Mouse (Mus musculus): ENCODE results near the gene Ngef.

Gene Ngef

DNA sequence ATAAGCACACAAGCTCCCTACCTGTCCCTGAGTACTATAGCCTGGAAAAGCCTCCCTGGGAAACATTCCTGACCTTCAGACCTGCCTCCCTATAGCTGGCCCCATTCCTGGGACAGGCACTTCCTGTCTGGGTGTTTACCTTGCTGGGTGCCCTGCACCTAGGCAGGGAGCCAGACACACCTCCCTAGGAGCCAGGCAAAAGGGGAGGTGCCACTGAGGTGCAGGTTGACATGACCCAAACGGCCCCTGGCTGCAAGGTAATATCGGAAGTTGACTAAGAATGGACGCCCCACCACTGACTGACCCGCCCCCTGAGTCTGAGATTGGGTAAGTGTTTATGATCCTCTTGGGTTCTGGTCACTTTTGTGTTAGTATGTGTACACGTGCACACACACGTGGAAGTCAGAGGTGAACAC is at the start of gene Ngef:
Gene Ngef (minus strand): TSS at position 71 of the 416 bp plus-strand sequence.
- peak; percentile 74 for DNase-seq (ENCODE audit: low spot score)

DNA sequence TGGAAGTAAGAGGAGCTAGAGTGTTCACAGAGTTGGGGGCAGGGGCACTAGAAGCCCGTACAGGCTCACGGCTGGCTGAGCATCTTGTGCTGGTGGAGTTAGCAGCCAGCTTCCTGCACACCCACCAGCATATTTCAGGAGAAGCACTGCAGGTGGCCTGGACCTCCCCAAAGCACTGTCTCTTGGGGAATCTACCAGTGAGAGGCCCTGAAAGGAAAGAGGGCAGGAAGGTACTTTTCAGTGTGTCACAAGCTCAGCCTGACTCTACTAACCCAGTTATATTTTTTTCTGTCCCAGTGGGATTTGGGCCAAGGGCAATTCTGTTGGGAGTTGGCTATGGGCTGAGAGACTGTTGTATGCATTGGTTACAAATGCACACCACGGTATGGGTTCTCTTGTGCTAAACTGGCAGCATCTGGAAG is 48.2 kb upstream of the Ngef start:
- no peak for DNase-seq (ENCODE audit: low spot score)

DNA sequence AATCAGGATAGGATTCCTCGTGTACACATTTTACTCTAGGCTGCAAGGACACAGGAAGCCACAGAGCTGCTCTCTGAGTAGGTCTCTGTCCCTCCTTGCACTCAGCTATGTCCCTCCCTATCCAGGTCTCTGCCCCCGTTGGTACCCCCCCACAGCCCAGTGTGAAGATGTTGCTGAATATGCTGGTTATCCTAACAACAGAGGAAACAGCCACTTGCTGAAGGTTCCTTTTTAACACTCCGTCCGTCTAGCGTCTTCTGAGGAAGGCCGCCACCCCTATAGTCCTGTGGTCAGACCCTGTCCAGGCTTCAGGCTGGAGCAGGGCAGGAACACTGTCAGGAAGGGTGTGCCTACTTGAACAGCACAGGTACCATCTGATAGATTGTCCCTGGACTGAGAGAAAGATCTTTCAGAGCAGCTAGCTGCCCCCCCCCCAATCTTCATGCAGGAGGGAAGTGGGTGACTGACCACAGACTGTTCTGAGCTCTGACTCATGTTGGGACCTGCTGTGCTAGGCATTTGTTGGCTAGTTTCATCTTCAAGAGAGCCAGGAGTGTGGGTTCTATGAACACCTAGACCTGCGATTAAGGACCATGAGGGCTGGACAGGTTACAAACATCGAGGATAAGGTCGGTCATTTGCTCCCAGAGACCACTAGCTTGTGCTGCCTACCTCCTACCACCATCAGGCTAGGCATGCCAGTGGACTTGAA is 47.6 kb upstream of the Ngef start:
- DNase-seq (ENCODE audit: low spot score) = no peak

DNA sequence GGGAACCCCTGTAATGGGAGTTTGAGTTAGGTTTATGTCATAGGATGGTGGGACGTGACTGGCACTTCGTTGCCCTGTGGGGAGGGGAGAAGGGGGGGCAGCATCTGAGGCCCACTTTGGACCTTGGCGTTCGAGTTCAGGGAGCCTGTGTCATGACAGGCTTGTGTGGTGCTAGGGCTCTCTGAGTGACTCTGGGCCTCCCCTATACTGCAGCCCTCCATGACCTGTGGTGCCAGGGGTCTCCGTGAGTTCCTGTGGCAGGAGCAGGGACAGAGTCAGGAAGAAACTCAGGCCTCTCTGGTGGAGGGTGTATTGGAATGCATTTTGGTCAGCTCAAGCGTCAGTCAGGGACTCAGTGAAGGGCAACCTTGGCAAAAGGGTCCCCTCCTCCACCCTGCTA is 47.0 kb upstream of the Ngef start:
- no peak for DNase-seq (ENCODE audit: low spot score)

DNA sequence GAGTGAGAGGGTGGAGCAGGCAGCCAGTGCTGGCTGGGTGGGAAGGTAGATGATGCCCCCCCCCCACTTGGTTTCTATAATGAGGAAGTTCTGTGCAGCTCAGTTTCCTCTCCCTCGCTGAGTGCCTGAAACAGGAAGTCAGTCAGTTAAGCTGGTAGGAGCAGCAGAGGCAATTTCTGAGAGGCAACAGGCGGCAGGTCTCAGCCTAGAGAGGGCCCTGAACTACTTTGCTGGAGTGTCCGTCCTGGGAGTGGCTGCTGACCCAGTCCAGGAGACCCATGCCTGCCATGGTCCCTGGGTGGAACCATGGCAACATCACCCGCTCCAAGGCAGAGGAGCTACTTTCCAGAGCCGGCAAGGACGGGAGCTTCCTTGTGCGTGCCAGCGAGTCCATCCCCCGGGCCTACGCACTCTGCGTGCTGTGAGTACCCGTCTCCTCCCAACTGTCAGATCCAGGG is 46.6 kb upstream of the Ngef start, which contains the start of gene Inpp5d:
Gene Inpp5d (plus strand): TSS at position 102 of the 458 bp plus-strand sequence.
- DNase-seq (ENCODE audit: low spot score) = no peak

DNA sequence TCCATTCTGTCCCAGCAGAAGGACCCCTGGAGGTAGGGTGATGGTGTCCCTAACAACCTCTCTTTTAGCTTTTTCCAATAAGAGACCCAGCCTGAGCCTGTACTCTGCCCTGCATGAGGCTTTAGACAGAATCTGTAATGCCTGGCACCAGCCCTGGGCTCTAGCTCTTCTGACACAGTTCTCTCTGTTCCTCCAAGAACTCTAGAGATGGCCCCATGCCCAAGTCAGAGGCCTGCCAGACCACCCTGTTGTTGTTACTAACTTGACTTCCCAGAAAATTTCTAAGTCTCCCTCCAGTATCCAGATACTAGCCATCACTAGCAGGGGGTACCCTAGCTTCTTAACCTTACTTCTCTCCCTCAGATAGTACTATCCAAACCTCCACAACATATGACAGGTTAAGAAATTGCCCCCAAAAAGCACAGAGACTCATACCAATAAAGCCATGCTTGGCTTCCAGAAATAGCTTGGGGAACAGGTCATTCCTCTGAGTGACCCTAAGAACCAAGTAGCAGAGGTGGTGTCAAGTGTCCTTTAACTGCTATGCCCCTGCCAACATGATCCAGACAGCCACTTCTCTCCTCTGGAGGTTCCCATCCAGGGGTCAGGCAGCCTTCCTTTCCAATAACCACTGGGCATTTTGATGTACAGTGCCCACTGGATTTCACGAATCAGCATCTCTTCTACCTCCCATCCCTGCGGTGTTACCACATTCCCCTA is 41.1 kb upstream of the Ngef start:
- DNase-seq (ENCODE audit: low spot score) = no peak

DNA sequence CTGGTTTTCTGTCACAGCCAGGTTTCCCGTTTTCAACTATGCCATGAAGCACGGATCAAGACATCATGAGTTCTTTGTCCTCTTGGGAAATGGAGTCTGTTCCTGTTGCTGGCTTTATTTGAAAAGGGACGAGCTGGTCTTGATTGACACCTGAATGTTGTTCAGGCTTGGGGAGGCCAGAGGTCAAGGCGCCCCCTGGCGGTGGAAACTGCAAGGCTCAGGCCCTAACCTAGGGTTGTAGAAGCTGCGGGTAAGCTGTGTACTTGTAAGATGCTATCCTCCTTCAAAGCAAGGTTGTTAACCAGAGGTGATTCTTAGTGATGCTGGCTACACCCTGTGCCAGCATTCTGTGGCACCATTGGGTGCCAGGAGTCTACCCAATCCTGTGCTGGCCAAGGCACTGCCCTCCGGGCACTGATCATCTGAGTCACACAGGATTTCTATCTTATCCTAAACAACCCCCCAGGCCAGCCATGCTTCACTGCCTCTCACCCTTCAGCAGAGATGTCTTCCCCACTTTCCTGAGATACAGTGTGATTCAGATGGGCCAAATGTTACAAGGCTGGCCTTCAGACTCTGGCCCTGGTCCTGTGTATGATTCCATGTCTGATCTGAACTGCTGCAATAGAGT is 34.9 kb upstream of the Ngef start:
- DNase-seq (ENCODE audit: low spot score) = peak; percentile 69

DNA sequence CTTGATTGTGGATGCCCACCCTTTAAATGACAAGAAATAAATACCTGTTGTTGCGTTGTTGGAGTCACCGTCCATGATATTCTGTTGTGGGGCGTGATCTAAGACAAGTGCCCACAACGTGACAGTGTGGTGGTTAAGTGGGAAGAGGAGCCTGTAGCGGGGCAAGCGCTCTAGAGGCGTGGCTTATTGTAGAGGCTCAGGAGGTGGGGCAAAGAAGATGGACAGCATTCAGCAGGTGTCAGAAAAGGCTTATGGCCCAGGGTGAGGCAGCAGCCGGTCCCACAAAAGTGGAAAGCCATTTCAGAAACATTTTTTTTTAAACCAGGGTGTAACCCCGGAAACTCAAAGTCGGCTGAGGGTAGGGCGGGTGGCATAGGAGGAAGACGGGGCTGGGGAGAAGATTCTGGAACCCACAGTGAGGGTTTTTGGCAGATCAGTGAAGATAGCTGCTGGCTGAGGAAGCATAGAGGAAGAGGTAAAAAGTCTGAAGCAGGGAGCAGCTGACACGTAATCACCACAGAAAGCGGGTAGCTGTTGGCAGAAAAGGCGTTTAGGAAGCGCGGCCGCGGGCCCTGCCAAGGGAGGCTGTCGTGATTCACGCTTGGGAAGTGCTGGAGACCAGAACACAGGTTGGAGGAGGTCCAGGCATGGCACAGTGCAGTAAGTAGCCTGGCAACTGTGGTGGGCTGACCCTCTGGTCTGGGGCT is 33.9 kb upstream of the Ngef start:
- peak; percentile 32 for DNase-seq (ENCODE audit: low spot score)

DNA sequence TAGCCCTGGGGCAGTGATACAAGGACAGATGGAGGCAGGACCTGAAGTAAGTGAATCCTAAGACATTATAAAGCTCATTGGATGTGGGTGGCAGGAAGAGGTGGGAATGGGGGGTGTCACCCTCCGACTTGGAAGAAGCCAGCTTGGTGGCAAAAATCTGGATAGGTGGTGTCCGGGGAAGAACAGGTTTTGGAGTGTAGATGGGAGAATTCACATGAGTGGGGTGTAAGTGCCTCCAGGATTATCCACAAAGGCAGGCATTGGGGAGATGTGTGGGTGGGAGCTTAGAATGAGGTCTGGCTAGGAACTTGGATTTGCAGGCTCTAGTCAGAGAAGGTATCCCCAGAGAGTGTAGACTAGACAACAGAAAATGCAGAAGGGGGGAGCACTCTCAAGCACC is 31.6 kb upstream of the Ngef start:
- no peak for DNase-seq (ENCODE audit: low spot score)

DNA sequence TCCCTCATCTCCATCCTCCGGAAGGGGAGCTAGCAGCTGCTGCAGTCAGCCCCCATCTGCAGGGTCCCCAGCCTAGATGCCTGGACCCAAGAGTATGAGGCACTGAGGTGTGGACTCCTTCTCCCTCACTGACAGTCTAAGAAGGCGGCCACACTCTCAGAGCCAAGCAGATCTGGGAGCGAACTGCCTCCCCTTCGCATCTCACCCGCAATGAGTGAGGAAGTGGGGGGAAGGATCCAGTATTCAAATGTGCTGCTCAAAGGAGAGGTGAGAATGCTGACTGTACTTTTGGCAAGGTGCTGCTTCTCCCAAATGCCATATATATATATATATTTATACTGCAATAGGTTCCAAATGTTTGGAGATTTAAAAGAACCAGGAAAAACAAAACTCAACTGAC is 29.7 kb upstream of the Ngef start:
- DNase-seq (ENCODE audit: low spot score) = no peak

DNA sequence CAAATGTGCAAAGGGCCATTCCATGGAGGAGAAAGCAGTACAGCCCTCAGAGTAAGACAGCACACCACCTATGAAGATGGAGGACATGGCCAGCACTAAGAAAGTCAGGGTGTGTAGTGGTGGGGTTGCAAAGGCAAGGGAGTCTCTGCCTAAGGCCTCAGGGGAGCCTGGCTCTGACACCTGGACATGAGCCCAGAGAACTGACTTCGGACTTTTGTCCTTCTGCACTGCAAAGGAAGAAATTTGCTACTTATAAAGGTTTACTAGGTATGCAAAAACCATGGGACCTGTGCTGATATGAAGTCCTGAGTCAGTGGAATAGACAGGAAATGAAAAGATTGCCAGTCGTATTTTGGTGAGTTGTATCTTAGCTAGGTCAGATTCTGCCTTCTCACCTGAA is 28.1 kb upstream of the Ngef start:
- DNase-seq (ENCODE audit: low spot score) = no peak

DNA sequence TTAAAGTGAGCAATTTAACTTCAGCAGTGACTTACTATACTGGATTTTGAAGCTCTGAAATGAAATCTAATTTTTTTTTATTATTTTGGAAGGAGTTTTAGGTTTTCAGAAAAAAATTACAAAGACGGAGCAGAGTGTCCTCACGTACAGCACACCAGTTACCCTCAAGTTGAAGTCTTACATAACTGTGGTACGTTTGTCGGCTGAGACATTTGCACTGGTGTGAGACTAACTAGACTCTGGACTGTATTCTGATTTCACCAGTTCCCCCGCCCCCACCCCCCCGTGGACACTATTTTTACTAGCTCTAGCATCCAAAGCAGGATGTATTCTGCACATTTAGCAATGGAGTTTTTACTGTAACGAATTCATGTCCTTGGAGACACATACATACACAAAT is 26.9 kb upstream of the Ngef start:
- no peak for DNase-seq (ENCODE audit: low spot score)

DNA sequence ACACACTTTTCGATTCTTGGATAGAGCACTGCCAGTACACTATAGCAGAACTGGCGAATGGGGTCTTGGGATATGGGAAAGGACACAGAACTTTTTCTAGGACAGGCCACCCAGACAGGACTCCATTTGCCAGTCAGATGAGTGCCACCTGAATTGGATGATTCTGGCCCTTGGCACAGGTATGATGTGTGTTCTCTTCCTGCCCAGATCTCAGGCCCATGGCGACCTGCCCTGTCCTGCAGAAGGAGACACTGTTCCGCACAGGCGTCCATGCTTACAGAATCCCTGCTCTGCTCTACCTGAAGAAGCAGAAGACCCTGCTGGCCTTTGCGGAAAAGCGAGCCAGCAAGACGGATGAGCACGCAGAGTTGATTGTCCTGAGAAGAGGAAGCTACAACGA is 21.0 kb upstream of the Ngef start:
- DNase-seq (ENCODE audit: low spot score) = no peak

DNA sequence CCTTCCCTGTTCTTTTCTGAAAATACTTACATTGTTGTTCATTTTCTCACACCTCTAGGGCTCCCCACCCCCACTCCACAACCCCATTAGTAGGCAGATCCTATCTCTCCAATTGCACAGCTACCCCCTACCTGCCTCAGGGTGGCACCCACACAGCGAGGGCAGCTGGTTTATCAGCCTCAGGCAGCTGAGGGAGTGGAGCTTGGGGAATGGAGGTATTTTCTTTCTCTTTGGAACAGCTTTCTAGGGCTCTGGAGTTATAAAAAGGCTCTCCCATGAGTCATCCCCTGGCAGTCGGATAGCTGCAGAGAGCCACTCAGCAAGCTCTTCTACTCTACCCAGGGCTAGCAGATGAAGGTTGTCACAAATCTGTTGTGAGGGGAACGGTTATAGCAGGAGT is 20.6 kb upstream of the Ngef start:
- peak; percentile 13 for DNase-seq (ENCODE audit: low spot score)

DNA sequence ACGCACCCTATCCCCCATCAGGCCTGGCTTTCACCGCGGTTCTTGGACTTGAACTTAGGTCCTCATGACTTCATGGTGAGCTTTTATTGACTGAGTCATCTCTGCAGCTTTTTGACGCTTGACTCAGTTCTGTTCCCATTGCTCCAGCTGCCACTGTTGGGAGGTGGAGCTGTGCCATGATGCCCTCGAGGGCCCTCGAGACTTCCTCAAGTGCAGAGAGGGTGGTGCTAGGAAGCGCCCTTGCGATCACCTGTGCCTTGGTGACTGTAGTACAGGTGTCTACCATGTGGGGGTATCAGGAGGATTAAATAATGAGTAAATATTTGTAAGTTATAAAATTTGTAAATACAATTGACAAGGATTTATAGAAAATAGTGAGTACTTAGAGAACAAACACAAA is 16.3 kb upstream of the Ngef start:
- DNase-seq (ENCODE audit: low spot score) = no peak

DNA sequence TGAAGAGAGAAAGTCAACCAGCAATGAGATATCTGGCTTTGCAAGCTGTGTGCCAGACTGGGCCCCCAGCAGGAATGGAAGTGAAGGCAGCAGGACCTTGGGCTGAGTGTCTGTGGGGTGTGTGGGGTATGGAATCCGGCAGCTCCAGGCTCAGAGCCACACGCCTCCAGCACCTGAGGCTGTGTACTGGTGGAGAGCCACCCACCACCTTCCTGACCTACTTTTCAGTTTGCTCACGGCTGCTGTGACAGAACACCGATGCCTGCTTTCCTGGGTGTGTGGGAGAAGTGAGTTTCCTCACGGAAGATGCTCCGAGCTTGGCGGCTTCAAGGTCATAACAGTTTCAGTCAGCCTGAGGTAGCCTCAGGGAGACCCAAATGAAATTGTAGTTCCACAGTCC is 15.5 kb upstream of the Ngef start:
- no peak for DNase-seq (ENCODE audit: low spot score)

DNA sequence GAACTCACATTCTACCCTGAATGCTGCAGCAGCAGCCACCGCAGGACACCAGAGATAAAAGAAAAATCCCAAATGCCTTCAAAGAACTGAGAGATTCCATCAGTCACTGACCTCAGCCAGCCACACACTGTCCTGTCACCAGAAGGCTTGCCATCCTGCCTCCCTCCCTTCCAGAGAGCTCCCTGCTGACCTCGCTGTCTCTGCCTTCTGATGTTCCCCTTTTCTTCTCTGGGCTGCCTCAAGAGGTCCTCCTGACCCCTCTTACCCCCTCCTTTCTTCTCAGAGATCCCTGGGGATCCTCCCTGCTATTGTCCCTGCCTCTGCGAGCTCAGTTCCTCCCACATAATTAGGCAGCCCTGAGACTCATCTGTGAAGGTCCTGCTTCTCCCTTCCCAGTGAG is 7.2 kb upstream of the Ngef start:
- DNase-seq (ENCODE audit: low spot score) = no peak

DNA sequence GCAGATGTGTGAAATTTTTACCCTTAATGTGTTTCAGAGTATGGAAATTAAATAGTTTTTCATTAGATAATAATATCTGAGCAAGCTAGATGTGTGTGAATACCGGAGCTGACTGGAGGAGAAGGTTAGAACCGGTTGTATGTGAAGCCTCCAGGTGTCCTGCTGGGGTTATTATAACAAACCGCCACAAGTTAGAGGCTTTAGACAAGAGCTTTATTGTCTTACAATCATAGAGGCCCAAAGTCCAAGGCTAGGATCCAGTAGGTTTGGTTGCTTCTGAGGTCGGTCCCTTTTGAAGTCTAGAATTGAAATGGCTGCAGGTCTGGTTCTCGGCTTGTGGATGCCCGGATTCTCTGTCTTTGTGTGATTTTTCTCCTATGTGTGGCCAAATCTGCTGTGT is 5.3 kb upstream of the Ngef start:
- DNase-seq (ENCODE audit: low spot score) = no peak

DNA sequence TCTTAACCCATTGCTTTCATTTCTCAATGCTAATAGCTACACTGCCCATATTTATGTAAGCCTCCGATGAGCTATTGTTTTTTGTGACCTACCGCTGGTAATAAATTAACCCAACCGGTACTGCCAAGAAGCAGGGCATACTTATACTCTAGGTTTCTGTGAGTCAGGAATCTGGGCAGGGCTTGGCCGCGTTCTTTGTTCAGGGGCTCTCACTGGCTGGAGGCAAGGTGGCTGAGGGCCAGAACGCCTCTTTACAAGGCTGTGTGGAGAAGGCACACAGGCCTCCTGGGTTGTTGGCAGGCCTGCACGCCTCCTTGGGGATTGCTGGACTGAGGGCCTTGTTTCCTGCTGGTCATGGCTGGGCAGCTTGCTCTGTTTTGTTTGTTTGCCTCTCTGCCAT is 1.1 kb upstream of the Ngef start:
- peak; percentile 84 for DNase-seq (ENCODE audit: low spot score)

DNA sequence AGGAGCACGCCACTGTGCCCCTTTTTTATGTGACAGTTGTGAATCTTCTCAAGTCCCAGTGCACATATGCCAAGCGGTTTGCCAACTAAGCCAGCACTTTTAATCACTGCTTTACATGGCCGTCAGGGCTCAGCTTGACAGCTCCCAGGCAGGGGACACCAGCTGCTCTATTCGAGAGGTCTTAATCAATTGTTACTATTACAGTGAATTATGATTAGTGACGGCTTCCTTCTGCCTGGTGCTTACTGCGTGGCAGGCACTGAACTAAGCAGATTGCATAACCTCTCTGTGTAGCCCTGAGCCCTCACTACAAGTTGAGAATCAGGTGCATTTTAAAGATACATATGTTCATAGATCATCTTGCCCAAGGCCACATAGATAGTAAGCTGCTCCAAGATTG is 683 bp upstream of the Ngef start:
- no peak for DNase-seq (ENCODE audit: low spot score)

DNA sequence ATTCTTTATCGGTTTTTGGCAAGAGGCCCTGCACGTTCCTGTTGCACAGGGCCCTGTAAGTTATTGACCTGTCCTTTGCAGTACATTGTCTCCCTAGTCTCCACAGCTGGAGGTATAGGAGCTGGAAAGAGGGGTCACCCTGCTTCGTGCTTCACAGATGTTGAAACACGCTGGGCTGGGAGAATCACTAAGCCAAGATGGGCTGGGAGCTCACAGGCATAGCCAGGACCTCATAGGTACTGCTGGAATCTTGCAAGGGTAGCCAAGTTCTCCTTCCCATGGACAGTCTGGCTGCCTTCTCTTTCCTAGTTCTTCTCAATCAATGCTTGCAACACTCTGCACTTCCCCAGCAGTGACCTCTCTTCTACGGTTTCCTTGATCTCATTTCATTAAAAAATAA is 409 bp downstream of the Ngef start:
- DNase-seq (ENCODE audit: low spot score) = no peak

DNA sequence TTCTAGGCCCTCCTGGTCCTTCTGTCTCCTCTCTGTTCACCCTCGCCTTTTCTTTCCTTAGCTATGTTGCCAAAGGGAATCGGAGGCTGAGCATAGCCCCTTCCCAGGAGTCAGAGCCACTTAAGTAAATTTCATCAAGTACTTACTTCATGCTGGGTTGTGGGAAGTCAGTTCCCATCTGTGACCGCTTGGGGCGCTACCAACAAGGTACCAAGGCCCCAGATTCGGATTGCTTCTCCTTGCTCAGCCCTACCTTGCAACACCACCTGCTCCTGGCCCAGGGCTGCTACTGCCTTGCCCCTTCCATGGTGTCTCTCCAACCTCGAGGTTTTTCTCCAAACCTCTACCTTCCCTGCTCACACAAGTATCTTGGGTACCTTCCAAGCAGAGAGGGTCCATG is 5.3 kb downstream of the Ngef start:
- peak; percentile 11 for DNase-seq (ENCODE audit: low spot score)

DNA sequence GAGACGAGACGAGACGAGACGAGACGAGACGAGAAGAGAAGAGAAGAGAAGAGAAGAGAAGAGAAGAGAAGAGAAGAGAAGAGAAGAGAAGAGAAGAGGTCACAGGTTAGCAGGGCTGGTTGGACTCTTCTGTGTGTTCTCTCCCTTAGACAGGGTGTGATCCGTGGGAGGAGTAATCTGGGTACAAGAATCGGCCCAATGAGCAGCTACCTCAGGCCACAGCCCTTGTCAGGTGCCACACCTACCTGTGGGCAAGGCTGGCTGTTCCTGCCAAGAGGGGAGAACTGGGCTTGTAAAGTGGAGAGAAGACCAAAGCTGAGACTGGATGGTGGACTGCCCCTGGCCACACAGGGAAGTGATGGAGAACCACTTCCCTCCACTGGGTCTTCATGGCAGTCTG is 7.9 kb downstream of the Ngef start:
- no peak for DNase-seq (ENCODE audit: low spot score)
